Mouse (Mus musculus) kidney, postnatal 10 days (tissue): ENCODE data around the gene Ppp1r18.

ENCODE experiments used
- DNase-seq: peaks from one replicate; pipeline ENCODE4 v3.0.0; 2021; ENCODE audit warnings: mixed read lengths

Ppp1r18 gene

GRCm38 (mm10) chr17:35915538-35916296, 50.3 kb downstream of the Ppp1r18 start:
- DNase-seq = no peak

GRCm38 (mm10) chr17:35916297-35917142, 51.1 kb downstream of the Ppp1r18 start, which contains the start of the genes Mrps18b and Ppp1r10:
TSS of gene Mrps18b (minus strand) at chr17:35916389.
TSS of gene Ppp1r10 (plus strand) at chr17:35916434.
- peak; percentile 99 for DNase-seq

GRCm38 (mm10) chr17:35917143-35917462, 51.7 kb downstream of the Ppp1r18 start:
- peak; percentile 48 for DNase-seq

DNA sequence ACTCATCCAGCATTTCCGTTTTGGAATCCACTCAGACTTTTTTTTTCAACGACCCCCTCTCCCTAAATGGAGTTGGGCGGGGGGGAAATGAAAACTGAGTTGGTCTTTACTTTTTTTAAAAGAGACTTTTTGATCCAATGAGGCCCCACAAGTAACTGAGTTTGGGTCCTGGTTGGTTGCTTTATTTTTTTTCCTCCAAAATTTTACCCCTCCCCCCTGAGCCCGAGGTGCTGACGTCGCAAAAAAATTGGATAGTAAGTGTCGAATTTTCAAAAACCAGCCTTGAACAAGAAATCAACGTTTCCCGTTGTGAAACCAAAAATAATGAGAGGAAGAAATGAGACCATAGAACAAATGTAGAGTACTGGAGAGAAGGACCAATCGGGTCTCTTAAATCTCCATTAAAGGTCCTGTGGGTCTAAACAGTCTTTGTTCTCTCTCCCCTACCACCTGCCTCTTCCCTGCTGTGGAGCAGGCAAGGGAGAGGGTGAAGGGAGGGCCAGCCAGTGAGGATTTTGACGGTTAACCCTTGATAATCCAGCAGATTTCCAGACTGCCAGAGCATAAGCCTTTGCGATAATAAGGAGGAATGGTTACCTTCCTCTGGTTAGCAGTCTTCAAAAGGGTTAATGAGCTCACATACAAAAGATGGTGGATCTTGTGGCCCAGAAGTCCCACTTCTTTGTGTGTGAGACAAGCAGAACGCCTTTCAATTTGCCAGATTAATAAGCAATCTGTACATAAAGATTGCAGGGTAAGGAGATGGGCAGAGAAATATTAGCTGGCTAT, 52.3 kb downstream of the Ppp1r18 start:
- DNase-seq = peak; percentile 46

DNA sequence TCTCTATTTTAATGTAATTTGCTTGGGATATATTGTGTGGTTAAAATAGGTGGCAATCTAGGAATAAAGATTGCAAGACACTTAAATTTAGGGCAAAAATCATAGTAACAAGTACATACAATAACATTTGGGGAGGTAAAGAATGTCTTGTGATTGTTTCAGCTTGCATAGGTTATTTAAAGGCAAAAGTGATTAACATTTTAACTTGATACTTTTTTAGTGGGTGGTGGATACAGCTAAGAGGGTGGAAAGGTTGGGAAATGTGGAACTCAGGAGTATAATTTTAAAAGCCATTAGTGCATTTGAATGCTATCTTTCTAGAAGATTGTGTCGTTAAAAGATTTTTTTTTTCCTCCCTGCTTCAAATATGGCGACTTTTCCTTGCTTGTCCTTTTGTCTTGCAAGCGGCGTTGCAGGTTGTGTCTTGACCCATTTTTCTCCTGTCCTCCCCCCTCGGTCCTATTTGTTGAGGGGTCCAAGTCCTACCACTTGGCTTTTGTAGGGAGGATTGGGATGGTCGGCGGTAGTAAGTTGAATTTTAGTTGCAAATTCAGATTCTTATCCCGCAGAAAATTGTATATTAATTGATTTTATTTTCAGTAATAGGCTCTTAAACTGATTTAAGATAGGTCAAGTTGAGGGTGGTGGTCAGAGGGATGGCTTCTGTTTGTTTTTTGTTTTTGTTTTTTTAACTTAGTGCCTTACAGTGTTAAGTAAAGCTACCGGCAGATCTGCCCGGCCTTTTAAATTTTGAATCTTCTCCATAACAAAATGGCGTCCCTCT, 53.1 kb downstream of the Ppp1r18 start:
- peak; percentile 60 for DNase-seq

DNA sequence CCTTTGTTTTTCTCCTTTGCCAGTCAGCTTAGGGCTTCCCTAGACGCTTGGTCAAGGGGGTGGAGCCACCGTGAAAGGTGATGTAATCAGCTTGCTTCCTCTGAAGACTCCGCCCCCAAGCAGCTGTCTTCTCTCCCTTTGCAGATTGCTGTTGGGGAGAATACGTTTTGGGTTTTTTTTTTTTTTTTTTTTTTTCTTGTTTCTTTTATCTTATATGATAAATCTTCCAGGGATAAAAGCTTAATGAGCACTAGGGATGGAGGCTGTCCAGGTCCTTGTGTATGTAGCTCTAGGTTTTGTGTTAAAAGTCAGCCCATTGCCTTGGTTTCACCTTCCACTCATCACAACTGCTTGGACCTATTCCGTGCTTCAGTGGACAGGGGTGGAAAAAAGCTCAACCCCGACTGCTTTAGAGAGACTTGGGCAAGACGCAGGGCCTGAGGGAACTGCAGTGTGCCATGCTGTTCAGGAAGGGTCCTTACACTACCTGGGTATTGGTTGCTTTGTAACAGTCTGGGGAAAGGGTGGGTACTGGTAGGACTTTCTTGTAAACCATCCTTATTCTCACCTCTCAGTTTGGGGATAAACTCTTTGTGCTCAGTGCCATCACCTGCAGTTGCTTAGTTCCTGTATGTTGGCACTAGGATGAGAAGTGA, 53.8 kb downstream of the Ppp1r18 start:
- DNase-seq = peak; percentile 98

- no peak for DNase-seq
Observed at GRCm38 (mm10) chr17:35919864-35920301, 54.5 kb downstream of the Ppp1r18 start.

GRCm38 (mm10) chr17:35920384-35920783, 55.0 kb downstream of the Ppp1r18 start:
- no peak for DNase-seq

DNA sequence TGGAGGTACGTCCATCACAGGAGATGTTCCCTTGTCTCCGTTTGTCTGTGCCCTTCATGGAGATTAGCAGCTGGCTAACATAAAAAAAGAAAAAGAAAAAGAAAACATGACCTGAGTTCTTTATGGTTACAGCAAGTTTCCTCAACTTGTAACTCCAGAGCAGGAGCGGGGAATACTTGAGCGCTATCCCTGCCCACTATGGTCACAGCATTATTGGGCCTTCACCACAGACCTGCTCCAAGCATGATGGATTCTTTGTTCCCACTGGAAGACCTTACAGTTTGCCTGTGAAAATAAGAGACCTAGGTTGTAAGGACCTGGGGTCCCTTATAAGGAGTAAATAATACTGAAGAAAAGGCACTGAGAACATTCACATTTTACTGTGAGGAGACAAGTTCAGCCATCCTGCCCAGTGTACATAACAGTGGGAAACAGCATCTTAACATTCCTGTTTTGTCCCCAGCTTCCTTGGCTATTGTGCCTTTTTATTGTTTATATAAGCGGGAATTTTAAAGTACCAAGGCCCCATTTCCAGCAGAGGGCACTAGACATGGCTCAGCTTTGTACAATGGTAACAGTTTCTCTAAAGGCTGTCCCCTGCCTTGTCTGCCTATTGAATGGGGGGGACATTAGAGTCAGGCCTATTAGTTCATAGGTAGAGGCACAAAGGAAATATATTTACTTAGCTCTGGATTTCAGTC, 55.6 kb downstream of the Ppp1r18 start:
- DNase-seq = peak; percentile 49

DNA sequence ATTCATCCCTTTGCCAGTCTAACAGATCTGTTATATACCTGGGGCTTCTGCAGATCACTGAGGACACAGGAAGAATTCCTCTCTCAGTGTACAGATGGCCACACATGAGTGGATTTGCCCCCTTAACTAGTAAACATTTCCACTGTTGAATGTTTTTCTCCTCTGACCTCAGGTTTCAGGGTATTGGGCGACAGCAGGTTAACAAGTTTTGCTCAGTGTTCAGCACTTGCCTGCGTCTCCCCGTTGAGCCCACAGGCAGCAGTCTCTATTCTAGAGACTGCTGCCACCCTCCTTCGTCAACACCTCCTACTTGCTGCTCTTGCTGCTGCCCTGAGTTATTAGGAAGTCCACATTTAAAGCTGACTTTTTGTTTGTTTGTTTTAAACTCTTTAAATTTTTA, 56.3 kb downstream of the Ppp1r18 start:
- DNase-seq = no peak

DNA sequence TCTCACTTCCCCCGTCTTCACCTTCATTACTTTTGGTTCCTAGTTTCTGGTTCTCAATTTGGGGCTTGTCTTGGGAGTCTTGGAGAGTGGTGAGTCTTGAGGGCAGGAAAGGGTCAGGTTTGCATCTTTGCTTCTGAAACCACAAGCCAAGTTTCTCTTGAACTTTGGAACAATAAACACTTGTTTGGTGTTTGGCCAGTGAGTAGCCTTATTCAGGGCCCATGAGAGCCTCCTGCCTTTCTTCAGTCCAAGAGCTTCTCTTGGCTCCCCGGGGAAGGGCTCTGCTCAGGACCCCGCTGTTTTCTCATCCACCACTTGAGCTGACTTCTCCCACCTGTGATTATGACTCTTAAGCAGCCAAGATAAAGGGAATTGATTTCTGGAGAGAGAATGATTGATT, 57.2 kb downstream of the Ppp1r18 start:
- DNase-seq = no peak

DNA sequence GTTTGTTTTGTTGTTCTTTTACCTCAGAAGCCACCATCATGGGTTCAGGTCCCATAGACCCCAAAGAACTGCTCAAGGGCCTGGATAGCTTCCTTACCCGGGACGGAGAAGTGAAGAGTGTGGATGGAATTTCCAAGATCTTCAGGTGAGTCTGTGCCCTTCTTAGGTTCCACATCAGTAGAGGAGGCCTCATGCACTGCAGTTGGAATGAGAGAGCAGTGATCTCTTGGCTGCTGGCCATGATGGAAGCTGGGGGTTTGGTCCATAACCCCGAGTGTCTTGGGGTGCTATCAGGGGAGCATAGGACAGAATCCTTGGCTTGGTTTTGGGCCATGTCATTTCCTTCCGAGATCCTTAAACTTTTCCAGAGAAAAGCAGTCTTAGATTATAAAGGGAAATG, 57.9 kb downstream of the Ppp1r18 start:
- no peak for DNase-seq
